Mouse (Mus musculus) cortical plate, adult 2 months (tissue): ENCODE results near the gene Pax3.

Experiments used
- CTCF ChIP-seq: fragments of 200-500 bp; IDR thresholded peaks from 2 replicates; pipeline ENCODE4 v1.5.1; 2011; ENCODE audit warnings: mild to moderate bottlenecking, control low read depth, low read length; ENCODE audit not compliant: insufficient read depth; ENCODE audit errors: extremely low read depth
- POLR2A ChIP-seq: fragments of 200-500 bp; IDR thresholded peaks from 2 replicates; pipeline ENCODE4 v1.6.1; 2011; ENCODE audit warnings: mild to moderate bottlenecking, low read length, control low read depth; ENCODE audit not compliant: insufficient read depth; ENCODE audit errors: extremely low read depth

DNA sequence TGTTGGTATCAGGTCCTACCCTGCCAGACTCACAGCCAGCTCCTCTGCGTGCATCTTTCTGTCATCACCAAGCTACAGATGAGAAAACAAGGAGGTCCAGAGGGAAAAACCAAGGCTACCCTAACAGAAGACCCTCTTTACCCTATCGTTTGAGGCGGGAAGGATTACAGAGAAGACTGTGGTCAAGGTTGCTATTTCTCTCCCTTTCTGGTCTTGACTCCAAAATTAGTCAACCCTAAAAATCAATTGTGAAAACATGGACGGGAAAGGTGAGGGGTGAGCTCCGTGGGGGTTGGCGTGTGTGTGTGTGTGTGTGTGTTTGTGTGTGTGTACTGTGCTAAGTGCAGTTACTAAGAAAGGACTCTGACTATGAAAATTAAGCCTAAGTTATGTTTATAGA, 54.0 kb downstream of the Pax3 start:
- TF ChIP-seq CTCF, result no peak
- no peak for TF ChIP-seq POLR2A
